Mouse (Mus musculus): ENCODE results near the gene Olfr1291-ps1. TPM values are rescaled to one million over a fixed set of nuclear protein-coding genes. Genes with fewer than 3 reads are reported as not detected.

The Olfr1291-ps1 gene
- not detected in 2 replicates for polyA plus RNA-seq (2012; rRNA removed)

GRCm38 (mm10) chr2:111496880-111497279 lies at the start of gene Olfr1291-ps1:
Gene Olfr1291-ps1, plus strand, starts transcription at chr2:111497180.

GRCm38 (mm10) chr2:111448842-111449241 lies 48.1 kb upstream of the Olfr1291-ps1 start, which contains the start of gene Olfr1287:
Gene Olfr1287, plus strand, starts transcription at chr2:111449142.

GRCm38 (mm10) chr2:111473801-111474200 lies 23.2 kb upstream of the Olfr1291-ps1 start, which contains the start of gene Olfr1288:
Gene Olfr1288, plus strand, starts transcription at chr2:111474101.

GRCm38 (mm10) chr2:111480519-111480918 lies 16.5 kb upstream of the Olfr1291-ps1 start, which contains the start of gene Olfr1289:
Gene Olfr1289, plus strand, starts transcription at chr2:111480819.

GRCm38 (mm10) chr2:111493729-111494128 lies 3.3 kb upstream of the Olfr1291-ps1 start, which contains the start of gene Olfr1290:
Gene Olfr1290, minus strand, starts transcription at chr2:111493829.

GRCm38 (mm10) chr2:111524903-111525302 lies 27.9 kb downstream of the Olfr1291-ps1 start, which contains the start of gene Olfr1293-ps:
Gene Olfr1293-ps, plus strand, starts transcription at chr2:111525203.

GRCm38 (mm10) chr2:111540191-111540590 lies 43.2 kb downstream of the Olfr1291-ps1 start, which contains the start of gene Olfr1294:
Gene Olfr1294, minus strand, starts transcription at chr2:111540291.

Other genes with a start within 250 kb of the Olfr1291-ps1 start
- not detected in 2 replicates for gene Olfr1276, start 242.7 kb upstream of the Olfr1291-ps1 start, polyA plus RNA-seq (2012; rRNA removed)
- not detected in 2 replicates for gene Olfr1277, start 223.1 kb upstream of the Olfr1291-ps1 start, polyA plus RNA-seq (2012; rRNA removed)
- not detected in 2 replicates for gene Olfr1278, start 207.0 kb upstream of the Olfr1291-ps1 start, polyA plus RNA-seq (2012; rRNA removed)
- not detected in 2 replicates for gene Olfr1279, start 196.5 kb upstream of the Olfr1291-ps1 start, polyA plus RNA-seq (2012; rRNA removed)
- gene Olfr1280, start 183.2 kb upstream of the Olfr1291-ps1 start, polyA plus RNA-seq (2012; rRNA removed) = not detected in 2 replicates
- gene Olfr1281, start 170.7 kb upstream of the Olfr1291-ps1 start, polyA plus RNA-seq (2012; rRNA removed) = not detected in 2 replicates
- gene Olfr1282, start 161.1 kb upstream of the Olfr1291-ps1 start, polyA plus RNA-seq (2012; rRNA removed) = not detected in 2 replicates
- gene Olfr1283, start 130.4 kb upstream of the Olfr1291-ps1 start, polyA plus RNA-seq (2012; rRNA removed) = not detected in 2 replicates
- gene Olfr1284, start 121.7 kb upstream of the Olfr1291-ps1 start, polyA plus RNA-seq (2012; rRNA removed) = not detected in 2 replicates
- not detected in 2 replicates for gene Olfr1286, start 74.1 kb upstream of the Olfr1291-ps1 start, polyA plus RNA-seq (2012; rRNA removed)
- not detected in 2 replicates for gene Olfr1287, start 48.0 kb upstream of the Olfr1291-ps1 start, polyA plus RNA-seq (2012; rRNA removed)
- gene Olfr1288, start 23.1 kb upstream of the Olfr1291-ps1 start, polyA plus RNA-seq (2012; rRNA removed) = not detected in 2 replicates
- not detected in 2 replicates for gene Olfr1289, start 16.4 kb upstream of the Olfr1291-ps1 start, polyA plus RNA-seq (2012; rRNA removed)
- not detected in 2 replicates for gene Olfr1290, start 3.4 kb upstream of the Olfr1291-ps1 start, polyA plus RNA-seq (2012; rRNA removed)
- not detected in 2 replicates for gene Olfr1293-ps, start 28.0 kb downstream of the Olfr1291-ps1 start, polyA plus RNA-seq (2012; rRNA removed)
- not detected in 2 replicates for gene Olfr1294, start 43.1 kb downstream of the Olfr1291-ps1 start, polyA plus RNA-seq (2012; rRNA removed)
- gene Olfr1295, start 72.5 kb downstream of the Olfr1291-ps1 start, polyA plus RNA-seq (2012; rRNA removed) = not detected in 2 replicates
- gene Olfr1297, start 129.3 kb downstream of the Olfr1291-ps1 start, polyA plus RNA-seq (2012; rRNA removed) = not detected in 2 replicates
- gene Olfr1298, start 152.0 kb downstream of the Olfr1291-ps1 start, polyA plus RNA-seq (2012; rRNA removed) = not detected in 2 replicates
- gene Olfr1299, start 164.2 kb downstream of the Olfr1291-ps1 start, polyA plus RNA-seq (2012; rRNA removed) = not detected in 2 replicates

Data from colon, adult 2 months (tissue).